Mouse (Mus musculus) splenic B cell, adult 2 months (primary cell): ENCODE measurements around the gene Slc35f1.

Experiments
- DNase-seq: peaks from one replicate; pipeline ENCODE4 v3.0.0-alpha.2; 2011; ENCODE audit warnings: low read depth, low spot score
- H3K27me3 ChIP-seq: 2 replicates; pipeline ENCODE4 v1.6.1; 2012; ENCODE audit warnings: mild to moderate bottlenecking, low read length, moderate library complexity, mixed read lengths; ENCODE audit not compliant: control insufficient read depth, poor library complexity, insufficient read depth, severe bottlenecking
- H3K36me3 ChIP-seq: 2 replicates; pipeline ENCODE4 v1.6.1; 2012; ENCODE audit warnings: mild to moderate bottlenecking, low read length, moderate library complexity, mixed read lengths; ENCODE audit not compliant: control insufficient read depth, poor library complexity, insufficient read depth, severe bottlenecking

The Slc35f1 gene

GRCm38 (mm10) chr10:53045931-53046330 lies 355.6 kb downstream of the Slc35f1 start:
- DNase-seq, result no peak
- H3K36me3 ChIP-seq, result no peaks in the 10 kb centered on the region
- no peaks in the 10 kb centered on the region for H3K27me3 ChIP-seq

GRCm38 (mm10) chr10:53052521-53052920 lies 362.2 kb downstream of the Slc35f1 start:
- H3K27me3 ChIP-seq, result no peaks in the 10 kb centered on the region
- H3K36me3 ChIP-seq, result no peaks in the 10 kb centered on the region
- no peak for DNase-seq

GRCm38 (mm10) chr10:53060745-53061144 lies 370.4 kb downstream of the Slc35f1 start:
- no peaks in the 10 kb centered on the region for H3K27me3 ChIP-seq
- no peak for DNase-seq
- H3K36me3 ChIP-seq, result no peaks in the 10 kb centered on the region

GRCm38 (mm10) chr10:53062741-53063140 lies 372.4 kb downstream of the Slc35f1 start:
- no peaks in the 10 kb centered on the region for H3K36me3 ChIP-seq
- no peaks in the 10 kb centered on the region for H3K27me3 ChIP-seq
- DNase-seq, result no peak

GRCm38 (mm10) chr10:53087811-53088210 lies 397.5 kb downstream of the Slc35f1 start:
- no peak for DNase-seq
- Histone ChIP-seq H3K27me3 (no peaks in the 10 kb centered on the region), H3K36me3 (no peaks in the 10 kb centered on the region)

GRCm38 (mm10) chr10:53091525-53091924 lies 401.2 kb downstream of the Slc35f1 start:
- Histone ChIP-seq H3K36me3 (no peaks in the 10 kb centered on the region), H3K27me3 (no peaks in the 10 kb centered on the region)
- no peak for DNase-seq

GRCm38 (mm10) chr10:53096446-53096845 lies 406.1 kb downstream of the Slc35f1 start:
- H3K27me3 ChIP-seq, result no peaks in the 10 kb centered on the region
- DNase-seq, result no peak
- H3K36me3 ChIP-seq, result no peaks in the 10 kb centered on the region

- DNase-seq, result no peak
- no peaks in the 10 kb centered on the region for H3K27me3 ChIP-seq
Observed at GRCm38 (mm10) chr10:53100881-53101280, 410.5 kb downstream of the Slc35f1 start.

GRCm38 (mm10) chr10:53101412-53101811 lies 411.1 kb downstream of the Slc35f1 start:
- Histone ChIP-seq H3K36me3 (no peaks in the 10 kb centered on the region), H3K27me3 (no peaks in the 10 kb centered on the region)
- DNase-seq, result no peak

More at GRCm38 (mm10) chr10:53100881-53101280, 410.5 kb downstream of the Slc35f1 start:
- no peaks in the 10 kb centered on the region for H3K36me3 ChIP-seq

- DNase-seq, result no peak
- Histone ChIP-seq H3K27me3 (no peaks in the 10 kb centered on the region), H3K36me3 (no peaks in the 10 kb centered on the region)
Observed at GRCm38 (mm10) chr10:53102423-53102822, 412.1 kb downstream of the Slc35f1 start.

GRCm38 (mm10) chr10:53115028-53115427 lies 424.7 kb downstream of the Slc35f1 start:
- DNase-seq, result peak; percentile 10
- no peaks in the 10 kb centered on the region for H3K36me3 ChIP-seq

GRCm38 (mm10) chr10:53115673-53116398 lies 425.5 kb downstream of the Slc35f1 start:
- no peak for DNase-seq
- no peaks in the 10 kb centered on the region for H3K27me3 ChIP-seq
- H3K36me3 ChIP-seq, result no peaks in the 10 kb centered on the region

More at GRCm38 (mm10) chr10:53115028-53115427, 424.7 kb downstream of the Slc35f1 start:
- H3K27me3 ChIP-seq, result no peaks in the 10 kb centered on the region

GRCm38 (mm10) chr10:53120608-53121007 lies 430.3 kb downstream of the Slc35f1 start:
- Histone ChIP-seq H3K36me3 (no peaks in the 10 kb centered on the region), H3K27me3 (no peaks in the 10 kb centered on the region)
- DNase-seq, result no peak

- Histone ChIP-seq H3K36me3 (no peaks in the 10 kb centered on the region), H3K27me3 (no peaks in the 10 kb centered on the region)
- DNase-seq, result no peak
Observed at GRCm38 (mm10) chr10:53124365-53124764, 434.0 kb downstream of the Slc35f1 start.

GRCm38 (mm10) chr10:53132707-53133106 lies 442.4 kb downstream of the Slc35f1 start:
- H3K36me3 ChIP-seq, result no peaks in the 10 kb centered on the region
- H3K27me3 ChIP-seq, result no peaks in the 10 kb centered on the region
- DNase-seq, result no peak

GRCm38 (mm10) chr10:53150321-53150720 lies 460.0 kb downstream of the Slc35f1 start:
- H3K27me3 ChIP-seq, result no peaks in the 10 kb centered on the region
- no peak for DNase-seq
- no peaks in the 10 kb centered on the region for H3K36me3 ChIP-seq
